Mouse (Mus musculus): ENCODE measurements at regions not wholly inside any gene's neighbourhood (a gene's known extent, or its start where the extent isn't known, plus 50 kb on each side); places are given as distances from the start of the nearest gene placed in this dataset.
A peak's percentile ranks its signal among the peaks of the same experiment; 100 is the strongest.

GRCm38 (mm10) chr6:7472366-7473026, 82.2 kb upstream of the Tac1 start:
- DNase-seq (ENCODE audit: extremely low spot score in 1 of 2, low spot score in 1 of 2), result peak in 1 of 2 experiments; percentile 16

GRCm38 (mm10) chr6:7473730-7474129, 80.9 kb upstream of the Tac1 start:
- DNase-seq (ENCODE audit: extremely low spot score in 1 of 2, low spot score in 1 of 2), result no peak

- DNase-seq (ENCODE audit: extremely low spot score in 1 of 2, low spot score in 1 of 2), result no peak
These were observed 77.8 kb upstream of the Tac1 start for GRCm38 (mm10) chr6:7476907-7477306.

GRCm38 (mm10) chr6:7494299-7494698, 60.4 kb upstream of the Tac1 start:
- DNase-seq (ENCODE audit: extremely low spot score in 1 of 2, low spot score in 1 of 2), result no peak

DNA sequence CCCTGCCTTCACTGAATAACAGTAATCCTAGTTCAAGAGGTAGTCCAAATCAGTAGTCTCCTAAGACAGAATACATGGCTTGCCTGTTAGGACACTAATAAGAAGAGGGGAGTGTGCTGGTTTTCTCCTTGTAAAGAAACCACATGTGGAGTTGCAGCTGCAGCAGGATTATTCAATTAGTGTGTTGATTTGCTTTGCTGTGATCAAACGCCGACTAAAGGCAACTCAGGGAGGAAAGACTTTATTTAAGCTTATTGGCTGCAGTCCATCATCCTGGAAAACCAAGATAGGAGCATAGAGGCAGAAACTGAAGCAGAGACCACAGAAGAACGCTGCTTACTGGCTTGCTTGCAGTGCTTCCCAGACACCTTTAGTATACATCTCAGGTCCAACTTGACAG, 57.9 kb upstream of the Tac1 start:
- DNase-seq (ENCODE audit: extremely low spot score in 1 of 2, low spot score in 1 of 2), result no peak

All from frontal cortex, adult 2 months (tissue).